Mouse (Mus musculus) gastrocnemius, postnatal 25 days (tissue): Measurements from ENCODE around the gene Hmgn2. TPM values are rescaled to one million over a fixed set of nuclear protein-coding genes. Genes with fewer than 3 reads are reported as not detected.
A peak's percentile ranks its signal among the peaks of the same experiment; 100 is the strongest.
"Not testable (repeated sequence)": the region's sequence is repeated elsewhere in the genome, so short reads cannot be mapped to it uniquely, and the experiment has no call there.

Source experiments
- DNase-seq: peaks from one replicate; pipeline ENCODE4 v3.0.0; 2022
- long read RNA-seq, 2 experiments: library from polyadenylated mRNA; stranded (forward); transcript quantifications; one replicate each; pipeline ENCODE4 v2.0.0; 2021
- total RNA-seq, 2 experiments: library from RNA; stranded (reverse); gene quantifications; 1 replicate in 1 of 2; 2 replicates in 1 of 2; pipeline ENCODE4 v1.2.3; 2021

The Hmgn2 gene
- 10 to 100 TPM; 47.8 to 48.9 TPM for total RNA-seq
- long read RNA-seq, experiment 1, transcript Hmgn2-203 (6 exons, 1,265 nt): major isoform, 106 of 112 reads
- long read RNA-seq, experiment 1, partial matches to known transcripts: 1 of 112 reads
- long read RNA-seq, experiment 1, other reads (novel, unspliced or antisense): 3 of 112 reads
- long read RNA-seq, experiment 2, transcript Hmgn2-203 (6 exons, 1,265 nt): major isoform, 112 of 116 reads
- long read RNA-seq, experiment 2, partial matches to known transcripts: 0 of 116 reads
- long read RNA-seq, experiment 2, other reads (novel, unspliced or antisense): 3 of 116 reads

DNA sequence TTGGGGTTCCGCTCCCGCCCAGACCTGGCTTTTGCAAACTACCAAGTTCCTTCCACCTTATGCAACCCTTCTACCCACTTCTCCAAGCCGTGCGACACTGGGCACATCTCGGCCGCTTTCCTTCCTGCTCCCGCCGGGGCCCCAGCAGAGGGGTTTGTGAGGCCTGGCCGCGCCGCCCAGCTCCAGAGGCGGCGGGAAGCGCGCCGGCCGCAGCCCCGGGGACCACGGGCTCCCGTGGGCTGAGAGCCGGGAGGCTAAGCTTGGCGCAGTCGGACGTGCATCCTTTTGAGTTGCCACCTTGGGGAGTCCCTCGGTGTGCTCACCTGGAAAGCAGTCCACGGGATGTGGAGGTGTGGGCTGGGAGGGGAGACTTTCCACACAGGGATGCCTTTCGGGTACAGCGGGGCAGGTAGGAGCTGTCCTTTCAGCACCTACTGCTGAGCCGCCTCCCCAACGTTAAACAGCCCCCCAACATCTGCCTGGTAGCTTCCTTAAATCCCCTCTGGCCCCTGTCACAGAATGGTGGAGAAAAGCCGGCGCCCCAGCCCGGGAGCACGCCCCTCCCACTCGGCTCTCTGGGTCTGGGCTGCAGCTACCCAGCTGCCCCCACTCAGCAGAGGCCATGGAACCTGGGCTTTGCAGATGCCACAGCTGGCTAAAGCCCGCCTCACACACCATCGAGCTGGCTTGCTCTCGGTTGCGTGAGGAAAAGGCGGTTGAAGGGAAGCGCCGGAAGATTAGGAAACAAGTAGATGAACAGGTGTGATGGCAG is at the start of gene Hmgn2:
TSS of gene Hmgn2 (minus strand) at position 501 of the 772 bp plus-strand sequence.
- DNase-seq: no peak

GRCm38 (mm10) chr4:134017201-134017865 is 48.9 kb upstream of the Hmgn2 start:
- DNase-seq: no peak

- DNase-seq: no peak
These were observed 48.3 kb upstream of the Hmgn2 start for GRCm38 (mm10) chr4:134016767-134017166.

GRCm38 (mm10) chr4:134016208-134016607 is 47.8 kb upstream of the Hmgn2 start:
- no peak for DNase-seq

DNA sequence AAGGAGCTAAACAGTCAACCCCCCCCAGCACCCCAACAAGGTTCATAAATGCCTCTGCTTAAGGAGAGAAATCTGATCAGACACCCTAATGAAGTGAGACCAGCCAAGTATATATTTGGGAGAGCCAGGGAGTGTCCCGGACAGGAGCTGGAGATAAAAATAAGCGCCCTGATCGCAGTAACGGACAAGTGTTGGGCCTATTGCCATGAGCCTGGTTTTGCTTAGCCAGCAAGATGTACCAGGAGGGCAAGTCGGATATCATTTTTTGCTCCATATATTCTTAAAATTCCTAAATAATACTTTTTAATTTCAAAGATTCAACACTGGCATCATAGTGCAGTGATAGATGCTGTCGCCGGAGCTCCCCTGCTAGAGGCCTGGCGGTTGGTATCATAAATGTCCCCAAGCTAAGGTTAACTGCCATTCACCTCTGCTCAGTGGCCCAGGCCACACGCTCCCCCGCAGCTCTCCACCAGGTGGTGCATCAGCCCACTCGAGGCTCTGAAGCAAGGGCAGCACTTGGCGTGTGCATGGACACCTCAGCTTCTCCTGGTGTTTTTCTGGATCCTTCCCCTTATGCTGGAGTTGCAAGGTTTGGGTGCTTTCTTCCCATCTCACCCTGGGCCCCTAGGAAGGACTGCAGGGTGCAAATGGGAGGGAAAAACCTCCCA is 44.5 kb upstream of the Hmgn2 start:
- peak; percentile 61 for DNase-seq

- no peak for DNase-seq
These were observed 43.3 kb upstream of the Hmgn2 start for GRCm38 (mm10) chr4:134011450-134012414.

- no peak for DNase-seq
These were observed 41.3 kb upstream of the Hmgn2 start for GRCm38 (mm10) chr4:134009709-134010108.

- DNase-seq: no peak
These were observed 38.4 kb upstream of the Hmgn2 start for GRCm38 (mm10) chr4:134006845-134007244.

- no peak for DNase-seq
These were observed 37.3 kb upstream of the Hmgn2 start for GRCm38 (mm10) chr4:134005581-134006358.

- no peak for DNase-seq
These were observed 34.5 kb upstream of the Hmgn2 start for GRCm38 (mm10) chr4:134002903-134003302.

DNA sequence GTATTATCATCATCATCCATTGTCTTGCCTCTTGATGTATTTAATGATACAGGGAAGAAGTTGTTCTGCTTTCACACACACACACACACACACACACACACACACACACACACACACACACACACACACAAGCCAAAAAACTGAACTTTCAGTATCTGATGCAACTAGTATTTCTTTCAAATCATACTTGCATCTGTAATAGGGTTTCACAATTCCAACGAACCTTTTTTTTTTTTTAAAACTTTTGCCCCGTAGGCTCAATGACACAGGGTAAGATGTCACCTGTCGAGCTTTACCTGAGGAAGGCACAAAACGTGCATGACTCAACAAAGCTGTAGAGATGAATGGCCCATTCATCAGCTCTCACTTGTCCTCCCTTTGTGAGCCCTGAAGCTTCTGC is 33.8 kb upstream of the Hmgn2 start:
- no peak for DNase-seq

- no peak for DNase-seq
These were observed 33.3 kb upstream of the Hmgn2 start for GRCm38 (mm10) chr4:134001710-134002109.

DNA sequence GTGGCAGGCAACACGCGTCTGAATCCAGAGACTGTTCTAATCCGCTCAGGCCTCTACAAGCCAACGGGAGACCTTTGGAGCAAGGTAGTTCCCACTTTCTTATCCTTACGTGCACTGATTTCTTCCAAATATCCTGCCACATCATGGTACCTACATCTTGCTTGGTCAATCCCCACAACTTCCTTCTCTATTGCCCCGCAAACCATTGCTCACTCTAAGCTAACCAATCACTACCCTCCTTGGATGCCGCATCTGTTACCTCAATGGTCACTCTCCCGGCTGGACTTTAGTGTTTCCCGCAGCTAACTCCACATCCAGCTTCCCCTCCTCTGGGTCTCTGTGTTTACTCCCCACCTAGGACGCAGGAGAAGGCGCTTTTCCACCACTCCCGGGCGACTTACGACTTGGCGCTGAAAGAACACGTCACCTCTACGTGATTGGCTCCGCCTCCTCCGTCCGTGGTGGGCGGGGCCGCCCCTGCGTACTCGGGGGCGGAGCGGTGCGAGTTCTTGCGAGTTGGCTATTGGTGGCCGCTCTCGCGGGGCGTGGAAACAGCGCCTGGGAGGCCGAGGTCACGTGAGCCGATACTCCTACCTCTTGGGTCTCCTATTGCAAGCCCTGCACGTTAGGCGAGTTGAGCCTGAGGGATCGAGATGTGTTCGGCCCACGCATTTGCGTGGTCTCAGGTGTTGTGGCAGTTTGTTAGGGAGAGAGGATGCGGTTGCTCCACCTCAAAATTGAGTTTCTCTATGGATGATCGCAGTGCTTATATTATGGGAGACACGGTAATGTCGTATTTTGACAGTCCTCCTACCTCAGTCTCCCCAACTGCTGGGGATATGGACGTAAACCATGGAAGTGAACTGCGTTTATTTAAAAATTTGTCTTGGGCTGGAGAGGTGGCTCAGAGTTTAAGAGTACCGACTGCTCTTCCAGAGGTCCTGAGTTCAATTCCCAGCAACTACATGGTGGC is 32.3 kb upstream of the Hmgn2 start, which contains the start of gene Dhdds:
TSS of gene Dhdds (minus strand) at position 453 of the 973 bp plus-strand sequence.
- peak; percentile 94 for DNase-seq

GRCm38 (mm10) chr4:133994697-133995096 is 26.2 kb upstream of the Hmgn2 start:
- no peak for DNase-seq

GRCm38 (mm10) chr4:133991087-133991660 is 22.7 kb upstream of the Hmgn2 start:
- no peak for DNase-seq

- DNase-seq: no peak
These were observed 21.6 kb upstream of the Hmgn2 start for GRCm38 (mm10) chr4:133990035-133990434.

- not testable (repeated sequence) for DNase-seq
These were observed 19.8 kb upstream of the Hmgn2 start for GRCm38 (mm10) chr4:133988289-133988688.

DNA sequence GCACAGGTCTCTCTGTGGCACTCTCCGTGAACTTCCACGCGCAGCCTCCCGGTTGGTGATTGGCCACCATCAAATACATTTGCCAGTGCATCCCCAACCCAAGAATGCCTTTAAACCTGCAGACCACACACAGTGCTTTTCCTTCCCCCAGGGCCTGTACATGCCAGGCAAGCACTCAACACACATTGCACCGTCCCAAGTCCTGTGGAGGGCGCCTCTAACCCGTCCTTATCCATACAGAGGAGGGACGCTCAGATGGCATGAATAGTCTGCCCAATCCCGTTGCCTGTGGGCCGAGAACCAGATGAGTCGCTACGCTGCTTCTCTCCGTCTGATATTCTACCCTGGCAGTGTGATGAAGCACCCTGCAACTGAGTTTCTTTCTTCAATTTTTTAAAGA is 14.5 kb upstream of the Hmgn2 start:
- no peak for DNase-seq

DNA sequence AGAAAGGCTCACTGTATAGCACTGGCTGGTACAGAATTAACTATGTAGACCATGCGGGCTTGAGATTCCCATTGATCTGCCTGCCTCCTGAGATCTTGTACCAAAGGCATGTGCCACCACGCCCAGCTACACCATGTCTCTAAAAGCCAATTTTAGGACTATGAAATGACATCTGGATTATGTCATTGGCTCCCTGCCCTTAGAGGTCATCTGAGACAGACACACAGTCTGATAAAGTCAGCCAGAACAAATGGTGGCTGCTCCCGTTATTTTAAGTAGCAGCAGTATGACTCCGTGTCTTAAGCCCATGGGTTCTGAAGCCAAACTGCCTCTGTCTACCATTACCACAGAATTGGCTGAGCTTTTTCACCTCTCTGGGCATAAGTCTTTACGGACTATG is 12.0 kb upstream of the Hmgn2 start:
- no peak for DNase-seq
